In the genomic region with DNA sequence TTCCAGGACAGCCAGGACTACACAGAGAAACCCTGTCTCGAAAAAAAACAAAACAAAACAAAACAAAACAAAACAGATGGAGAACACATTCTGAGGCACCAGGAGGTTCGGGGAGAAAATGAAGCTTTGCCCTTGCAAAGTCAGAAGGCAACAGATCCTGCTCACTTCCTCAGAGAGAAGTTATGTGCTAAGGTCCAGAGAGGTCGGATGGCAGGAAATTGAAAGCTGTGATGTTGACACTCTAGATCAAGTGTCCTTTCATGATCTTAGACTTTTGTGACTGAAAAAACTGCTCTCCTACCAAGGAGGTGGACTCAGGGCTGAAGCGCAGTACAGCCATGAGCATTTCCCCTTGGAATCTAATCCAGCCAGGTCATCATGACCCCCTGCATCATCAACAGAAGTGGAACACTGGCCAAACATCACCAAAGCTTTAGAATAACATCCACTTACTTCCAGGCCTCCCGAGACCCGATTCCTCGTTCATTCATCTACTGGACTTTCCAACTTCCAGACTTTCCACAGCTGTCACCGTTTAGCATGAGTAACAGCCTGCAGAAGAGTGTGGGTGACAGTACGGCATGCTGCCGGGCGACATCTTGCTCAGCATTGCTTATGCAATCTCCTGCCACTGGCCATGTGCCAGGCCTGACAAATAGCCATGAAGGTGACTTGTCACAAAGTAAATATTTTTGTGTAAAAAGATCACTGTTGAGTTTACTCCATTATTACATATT, we compare ENCODE assay signal across 9 mouse cellular contexts.
DNase-seq lines count a peak whose midpoint lies in the region; ATAC-seq and TF ChIP-seq lines count a peak whose summit lies in the region.
"Had no signal": no experiment of that assay in that cellular context is flagged by ENCODE, and none has a peak within 500 bp of the region (broad histone marks: within the 10 kb centered on the region; RNA-seq: fewer than 3 reads in every experiment).

No protein-coding gene starts in this region.

- H3K4me3 ChIP-seq in liver, postnatal 0 days (ENCODE audit: low read depth, low read length), result no peak overlapping the region
- H3K4me3 ChIP-seq in liver, embryonic 11.5 days (ENCODE audit: low read depth, low read length), result no peak overlapping the region
- no peak overlapping the region for H3K4me3 ChIP-seq in kidney, embryonic 15.5 days (replicated peaks)
- no peak overlapping the region for H3K4me3 ChIP-seq in lung, embryonic 15.5 days
- H3K4me3 ChIP-seq in neural tube, embryonic 15.5 days (replicated peaks), result no peak overlapping the region
- H3K4me3 ChIP-seq: erythroblast, embryonic 14.5 days had no signal

- H3K36me3 ChIP-seq in liver, postnatal 0 days (replicated peaks; ENCODE audit: insufficient read depth, low read length), result no peaks in the 10 kb centered on the region
- no peaks in the 10 kb centered on the region for H3K36me3 ChIP-seq in liver, embryonic 11.5 days (ENCODE audit: control insufficient read depth, insufficient read depth, low read length)
- H3K36me3 ChIP-seq in kidney, embryonic 15.5 days, result no peaks in the 10 kb centered on the region
- no peaks in the 10 kb centered on the region for H3K36me3 ChIP-seq in lung, embryonic 15.5 days
- H3K36me3 ChIP-seq in neural tube, embryonic 15.5 days, result no peaks in the 10 kb centered on the region

- no peak overlapping the region for H3K4me2 ChIP-seq in liver, postnatal 0 days (ENCODE audit: low read depth, low read length)
- no peak overlapping the region for H3K4me2 ChIP-seq in liver, embryonic 11.5 days
- no peak overlapping the region for H3K4me2 ChIP-seq in kidney, embryonic 15.5 days
- H3K4me2 ChIP-seq in lung, embryonic 15.5 days, result no peak overlapping the region
- H3K4me2 ChIP-seq in neural tube, embryonic 15.5 days, result no peak overlapping the region

- ATAC-seq in liver, postnatal 0 days, result peak; percentile 73
- ATAC-seq in liver, embryonic 11.5 days (replicated peaks; ENCODE audit: low FRiP score), result no peak
- peak; percentile 61; the same call in 1 of the 2 replicates for ATAC-seq in kidney, embryonic 15.5 days (replicated peaks; ENCODE audit: low FRiP score)
- ATAC-seq in lung, embryonic 15.5 days (ENCODE audit: borderline replicate concordance, extremely low read depth, low FRiP score, low TSS enrichment), result peak; percentile 42; the same call in 1 of the 2 replicates
- no peak for ATAC-seq in neural tube, embryonic 15.5 days (ENCODE audit: low FRiP score)

- H3K27ac ChIP-seq in liver, postnatal 0 days (ENCODE audit: low read depth), result no peak overlapping the region
- H3K27ac ChIP-seq in liver, embryonic 11.5 days (ENCODE audit: low read depth, low read length), result no peak overlapping the region
- peak overlapping the region; percentile 48; the same call in 1 of the 2 replicates for H3K27ac ChIP-seq in kidney, embryonic 15.5 days
- no peak overlapping the region for H3K27ac ChIP-seq in lung, embryonic 15.5 days
- H3K27ac ChIP-seq in neural tube, embryonic 15.5 days (replicated peaks), result no peak overlapping the region

- WGBS in liver, postnatal 0 days (ENCODE audit: insufficient replicate concordance), result 56% methylated on average over 11 of the region's 11 CpGs
- WGBS in liver, embryonic 11.5 days, result 68% methylated on average over 11 of the region's 11 CpGs
- 23% methylated on average over 11 of the region's 11 CpGs for WGBS in kidney, embryonic 15.5 days
- 26% methylated on average over 11 of the region's 11 CpGs for WGBS in lung, embryonic 15.5 days
- 75% methylated on average over 11 of the region's 11 CpGs for WGBS in neural tube, embryonic 15.5 days

- TF ChIP-seq CTCF in liver, postnatal 0 days (IDR thresholded peaks at IDR 0.05; ENCODE audit: low read depth), result no peak

- no peaks in the 10 kb centered on the region for H3K9me3 ChIP-seq in liver, postnatal 0 days (ENCODE audit: low read length)
- H3K9me3 ChIP-seq in liver, embryonic 11.5 days (ENCODE audit: control insufficient read depth, low read length), result no peaks in the 10 kb centered on the region
- no peaks in the 10 kb centered on the region for H3K9me3 ChIP-seq in kidney, embryonic 15.5 days (replicated peaks)
- H3K9me3 ChIP-seq in lung, embryonic 15.5 days, result no peaks in the 10 kb centered on the region
- H3K9me3 ChIP-seq in neural tube, embryonic 15.5 days (replicated peaks), result no peaks in the 10 kb centered on the region

- no peak overlapping the region for H3K9ac ChIP-seq in liver, postnatal 0 days (replicated peaks)
- H3K9ac ChIP-seq in liver, embryonic 11.5 days (ENCODE audit: low read depth, low read length), result no peak overlapping the region
- no peak overlapping the region for H3K9ac ChIP-seq in kidney, embryonic 15.5 days
- H3K9ac ChIP-seq in lung, embryonic 15.5 days, result no peak overlapping the region
- no peak overlapping the region for H3K9ac ChIP-seq in neural tube, embryonic 15.5 days (replicated peaks)

- TF ChIP-seq EP300 in liver, postnatal 0 days (IDR thresholded peaks at IDR 0.05; ENCODE audit: low read depth), result no peak

- no peaks in the 10 kb centered on the region for H3K27me3 ChIP-seq in liver, postnatal 0 days (ENCODE audit: insufficient read depth, low read length)
- no peaks in the 10 kb centered on the region for H3K27me3 ChIP-seq in liver, embryonic 11.5 days (replicated peaks; ENCODE audit: control insufficient read depth, insufficient read depth, low read length)
- no peaks in the 10 kb centered on the region; the same call in 1 of the 2 replicates for H3K27me3 ChIP-seq in kidney, embryonic 15.5 days
- no peaks in the 10 kb centered on the region for H3K27me3 ChIP-seq in lung, embryonic 15.5 days
- no peaks in the 10 kb centered on the region for H3K27me3 ChIP-seq in neural tube, embryonic 15.5 days (replicated peaks)

- peaks cover 8% of the 10 kb centered on the region for H3K4me1 ChIP-seq in liver, postnatal 0 days (ENCODE audit: insufficient read depth)
- peaks cover 26% of the 10 kb centered on the region for H3K4me1 ChIP-seq in liver, embryonic 11.5 days (replicated peaks; ENCODE audit: control insufficient read depth, insufficient read depth, low read length)
- H3K4me1 ChIP-seq in kidney, embryonic 15.5 days, result peaks cover 38% of the 10 kb centered on the region
- H3K4me1 ChIP-seq in lung, embryonic 15.5 days, result peaks cover 7% of the 10 kb centered on the region; the same call in 1 of the 2 replicates
- peaks cover 31% of the 10 kb centered on the region for H3K4me1 ChIP-seq in neural tube, embryonic 15.5 days

- DNase-seq in liver, postnatal 0 days, result peak; percentile 75
- DNase-seq in liver, embryonic 11.5 days (ENCODE audit: low spot score), result no peak
- DNase-seq in cerebellum, postnatal 10 days, result peak; percentile 61 to 62
- no peak for DNase-seq in natural killer cell, adult 2 months (ENCODE audit: low spot score in 2 of 2)
- DNase-seq in gastrocnemius, adult 18-20 months (ENCODE audit: low spot score), result no peak

Comparison
In these comparisons a context has a peak if more than half of its experiments do, and no peak if none do; other contexts are left out.
1. ATAC-seq: peak in liver, postnatal 0 days (single experiment), kidney, embryonic 15.5 days (single experiment) and lung, embryonic 15.5 days (single experiment); none in liver, embryonic 11.5 days (single experiment) and neural tube, embryonic 15.5 days (single experiment).
2. DNase-seq: peak in liver, postnatal 0 days (single experiment) and cerebellum, postnatal 10 days (2 of 2); none in liver, embryonic 11.5 days (single experiment), natural killer cell, adult 2 months (0 of 2) and gastrocnemius, adult 18-20 months (single experiment).